Mouse (Mus musculus) kidney, postnatal 0 days (tissue): ENCODE measurements around the gene Gm20388. TPM values are rescaled to one million over a fixed set of nuclear protein-coding genes. Genes with fewer than 3 reads are reported as not detected.

ENCODE experiments used
- ATAC-seq: fragments of 200-750 bp; cut with Nextera tagmentation; replicated peaks from 2 replicates; pipeline ENCODE4 v1.8.0; 2017; ENCODE audit warnings: low read depth, moderate number of reproducible peaks, moderate TSS enrichment, moderate library complexity; ENCODE audit not compliant: low FRiP score
- DNase-seq: peaks from one replicate; pipeline ENCODE4 v3.0.0-alpha.2; 2016; ENCODE audit warnings: low spot score
- H3K27ac ChIP-seq: fragments of 300-500 bp; sonication (generic); 2 replicates; pipeline ENCODE4 v1.5.1; 2014; ENCODE audit warnings: mild to moderate bottlenecking
- H3K27me3 ChIP-seq: fragments of 300-500 bp; sonication (generic); 2 replicates; pipeline ENCODE4 v1.6.1; 2014; ENCODE audit warnings: low read length, mixed read lengths; ENCODE audit not compliant: insufficient read depth
- H3K36me3 ChIP-seq: fragments of 300-500 bp; sonication (generic); 2 replicates; pipeline ENCODE4 v1.6.1; 2014; ENCODE audit warnings: low read length, mixed read lengths; ENCODE audit not compliant: insufficient read depth
- H3K4me1 ChIP-seq: fragments of 300-500 bp; sonication (generic); replicated peaks from 2 replicates; pipeline ENCODE4 v1.6.1; 2014; ENCODE audit warnings: antibody characterized with exemption, low read length, mixed read lengths; ENCODE audit not compliant: insufficient read depth
- H3K4me2 ChIP-seq: fragments of 300-500 bp; sonication (generic); 2 replicates; pipeline ENCODE4 v1.6.1; 2014; ENCODE audit warnings: mild to moderate bottlenecking, low read length, moderate library complexity, mixed read lengths
- H3K4me3 ChIP-seq: fragments of 300-500 bp; sonication (generic); replicated peaks from 2 replicates; pipeline ENCODE4 v1.5.1; 2014; ENCODE audit warnings: low read depth, low read length
- H3K9ac ChIP-seq: fragments of 300-500 bp; sonication (generic); 2 replicates; pipeline ENCODE4 v1.6.1; 2014; ENCODE audit warnings: low read depth, low read length
- H3K9me3 ChIP-seq: fragments of 300-500 bp; sonication (generic); replicated peaks from 2 replicates; pipeline ENCODE4 v1.6.1; 2016; ENCODE audit warnings: low read length, inconsistent platforms, mixed read lengths
- CTCF ChIP-seq: IDR thresholded peaks from 2 replicates; pipeline ENCODE4 v1.5.1; 2016; ENCODE audit warnings: antibody characterized with exemption, low read depth, mild to moderate bottlenecking, moderate library complexity
- WGBS: fragments of 180-500 bp; shearing (Covaris S2); extraction: QIAGEN DNeasy Blood & Tissue Kit; methylation state at CpG from one replicate; pipeline ENCODE4 v1.1.7; 2014; 5-methylcytosine and 5-hydroxymethylcytosine counted together
- polyA plus RNA-seq: library from polyadenylated mRNA; unstranded; fragments of >200 nt; fragmentation: Nextera tagmentation; extraction: Ambion mirVana; gene quantifications from 2 replicates; pipeline ENCODE4 v1.2.1, GENCODE M21; 2015

The Gm20388 gene
- polyA plus RNA-seq, 1 experiment from 2014 or later, result not detected

DNA sequence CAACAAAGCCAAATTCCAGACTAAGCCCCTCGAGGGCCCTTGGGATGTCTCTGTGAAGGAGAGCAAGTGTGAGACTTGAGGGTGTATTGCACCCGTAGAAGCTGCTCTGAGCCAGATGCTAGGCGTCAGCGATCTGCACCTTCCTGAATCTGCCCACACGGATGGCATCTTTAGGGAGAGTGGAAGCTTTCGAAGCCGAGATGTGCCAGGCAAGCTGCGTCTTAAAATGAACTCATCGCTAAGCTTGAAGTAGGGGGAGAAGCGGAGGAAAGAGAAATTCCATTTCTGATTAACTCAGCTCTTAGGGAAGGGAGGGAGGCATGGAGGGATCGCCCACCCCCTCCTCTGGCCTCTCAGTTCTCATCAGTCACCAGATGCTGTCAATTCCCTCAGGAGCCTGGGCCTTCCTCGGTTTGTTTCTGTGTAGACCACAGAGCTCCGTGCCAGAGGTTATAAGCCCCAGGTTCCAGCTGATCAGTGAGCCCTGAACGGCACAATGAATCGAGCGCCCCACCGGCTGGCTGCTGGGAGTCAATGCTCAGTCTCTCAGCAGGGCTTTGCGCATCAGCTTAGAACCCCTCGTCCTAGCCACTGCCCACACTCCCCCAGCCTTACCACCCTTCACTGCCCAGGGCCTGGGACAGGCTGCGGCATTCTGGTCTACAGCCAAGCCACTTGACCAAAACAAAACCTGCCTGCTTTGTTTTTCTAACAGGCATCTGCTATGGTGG is 3818.6 kb downstream of the Gm20388 start:
- no peaks in the 10 kb centered on the region for H3K9me3 ChIP-seq
- 14% methylated on average over 20 of the region's 20 CpGs for WGBS
- no peaks in the 10 kb centered on the region for H3K36me3 ChIP-seq
- peak overlapping the region; percentile 21; the same call in 1 of the 2 replicates for H3K27ac ChIP-seq
- no peaks in the 10 kb centered on the region for H3K27me3 ChIP-seq
- DNase-seq, result peak; percentile 87
- H3K4me1 ChIP-seq, result peaks cover 11% of the 10 kb centered on the region; the same call in 1 of the 2 replicates
- peak; percentile 89 for ATAC-seq
- H3K9ac ChIP-seq, result no peak overlapping the region
- peak; percentile 41; the same call in 1 of the 2 replicates for TF ChIP-seq CTCF
- H3K4me2 ChIP-seq, result peak overlapping the region; percentile 19
- H3K4me3 ChIP-seq, result no peak overlapping the region

DNA sequence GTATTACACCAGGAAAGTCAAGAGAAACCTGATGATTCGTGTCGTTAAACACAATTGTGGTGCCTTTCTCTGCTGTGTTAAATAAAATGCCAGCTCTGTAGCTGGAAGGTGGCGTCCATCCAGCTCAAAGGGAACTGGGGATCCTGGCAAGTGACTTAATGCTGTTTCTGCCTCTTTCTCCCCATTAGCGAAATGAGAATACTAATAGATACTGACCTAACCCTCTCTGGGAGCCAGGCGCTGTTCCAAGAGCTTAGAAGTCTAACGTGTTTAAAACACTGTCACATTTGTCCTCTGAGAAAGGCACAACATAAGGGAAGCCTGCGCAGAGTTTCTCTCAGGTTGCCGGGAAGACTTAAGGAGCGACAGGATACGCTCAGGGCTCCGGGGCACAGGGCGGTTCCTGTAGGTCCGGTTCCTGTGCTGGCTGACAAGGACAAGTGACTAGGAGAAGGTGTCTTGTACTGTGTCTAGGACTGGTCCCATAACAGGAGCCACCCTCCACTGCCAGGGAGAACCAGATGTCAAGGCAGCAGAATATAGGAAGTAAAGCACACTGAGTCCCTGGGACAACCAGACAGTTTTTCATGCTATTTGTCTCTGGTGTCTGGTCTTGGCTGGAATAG is 3819.3 kb downstream of the Gm20388 start:
- Histone ChIP-seq H3K27me3 (no peaks in the 10 kb centered on the region), H3K4me1 (peaks cover 11% of the 10 kb centered on the region; the same call in 1 of the 2 replicates), H3K9me3 (no peaks in the 10 kb centered on the region), H3K9ac (no peak overlapping the region), H3K4me2 (peak overlapping the region; percentile 19), H3K4me3 (no peak overlapping the region), H3K27ac (no peak overlapping the region; the same call in 1 of the 2 replicates), H3K36me3 (no peaks in the 10 kb centered on the region)
- WGBS, result 31% methylated on average over 13 of the region's 13 CpGs
- no peak for ATAC-seq
- no peak for DNase-seq
- no peak for TF ChIP-seq CTCF

- 32% methylated on average over 4 of the region's 4 CpGs for WGBS
- no peaks in the 10 kb centered on the region for H3K36me3 ChIP-seq
- peak; percentile 32 for DNase-seq
Measured at GRCm38 (mm10) chr8:123732332-123732731, 3821.7 kb downstream of the Gm20388 start.

GRCm38 (mm10) chr8:123734486-123734885 is 3823.8 kb downstream of the Gm20388 start:
- H3K9me3 ChIP-seq, result no peaks in the 10 kb centered on the region
- whole genome bisulfite sequencing, result 70% methylated on average over 8 of the region's 8 CpGs
- ATAC-seq (no peak), DNase-seq (no peak)
- no peaks in the 10 kb centered on the region for H3K36me3 ChIP-seq
- no peak overlapping the region for H3K9ac ChIP-seq
- H3K4me1 ChIP-seq, result 0 out of 2 replicates have a peak, but pooled peaks cover 3% of the 10 kb centered on the region
- no peaks in the 10 kb centered on the region for H3K27me3 ChIP-seq
- H3K27ac ChIP-seq, result no peak overlapping the region
- no peak overlapping the region for H3K4me2 ChIP-seq
- no peak for TF ChIP-seq CTCF
- no peak overlapping the region for H3K4me3 ChIP-seq

More at GRCm38 (mm10) chr8:123732332-123732731, 3821.7 kb downstream of the Gm20388 start:
- Histone ChIP-seq H3K4me3 (no peak overlapping the region), H3K4me1 (peaks cover 11% of the 10 kb centered on the region; the same call in 1 of the 2 replicates), H3K9me3 (no peaks in the 10 kb centered on the region), H3K9ac (no peak overlapping the region), H3K4me2 (no peak overlapping the region), H3K27me3 (no peaks in the 10 kb centered on the region), H3K27ac (no peak overlapping the region)
- TF ChIP-seq CTCF, result no peak
- ATAC-seq, result no peak

GRCm38 (mm10) chr8:123736974-123737373 is 3826.3 kb downstream of the Gm20388 start:
- TF ChIP-seq CTCF, result no peak
- H3K9me3 ChIP-seq, result no peaks in the 10 kb centered on the region
- H3K4me1 ChIP-seq, result no peaks in the 10 kb centered on the region
- DNase-seq (no peak), ATAC-seq (peak; percentile 86)
- no peak overlapping the region for H3K4me3 ChIP-seq
- no peaks in the 10 kb centered on the region for H3K27me3 ChIP-seq
- no peak overlapping the region for H3K9ac ChIP-seq
- H3K4me2 ChIP-seq, result no peak overlapping the region
- 54% methylated on average over 9 of the region's 9 CpGs for WGBS
- H3K27ac ChIP-seq, result no peak overlapping the region
- no peaks in the 10 kb centered on the region for H3K36me3 ChIP-seq

DNA sequence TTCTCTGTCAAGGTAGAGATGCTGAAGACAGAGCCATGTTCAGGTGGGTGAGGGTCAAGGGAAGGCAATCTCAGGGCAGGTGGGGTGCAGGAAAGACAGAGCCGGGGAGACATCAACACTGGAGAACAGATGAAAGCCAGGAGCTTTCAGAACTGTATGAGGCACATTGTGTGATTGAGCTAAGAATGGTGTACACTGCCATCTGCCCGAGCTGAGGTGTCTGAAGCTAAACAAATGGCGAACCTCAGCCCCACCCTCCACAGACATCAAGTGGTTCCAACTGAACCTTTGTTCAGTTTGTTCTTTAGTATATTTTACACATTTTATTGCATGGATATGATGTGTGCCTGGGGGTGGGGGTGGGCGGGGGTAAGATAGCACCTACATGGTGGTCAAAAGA is 3829.6 kb downstream of the Gm20388 start:
- DNase-seq (no peak), ATAC-seq (no peak)
- Histone ChIP-seq H3K9me3 (no peaks in the 10 kb centered on the region), H3K36me3 (no peaks in the 10 kb centered on the region), H3K9ac (no peak overlapping the region), H3K4me1 (no peaks in the 10 kb centered on the region), H3K4me3 (no peak overlapping the region), H3K27ac (no peak overlapping the region), H3K4me2 (no peak overlapping the region), H3K27me3 (no peaks in the 10 kb centered on the region)
- TF ChIP-seq CTCF, result no peak
- WGBS, result 64% methylated on average over 4 of the region's 4 CpGs
